Mouse (Mus musculus) erythroblast, adult 5-6 weeks (primary cell): ENCODE results near the gene Arhgap25. TPM values are rescaled to one million over a fixed set of nuclear protein-coding genes. Genes with fewer than 3 reads are reported as not detected.
A peak's percentile ranks its signal among the peaks of the same experiment; 100 is the strongest.
"Not testable (repeated sequence)": the region's sequence is repeated elsewhere in the genome, so short reads cannot be mapped to it uniquely, and the experiment has no call there.

ENCODE experiments used
- ATAC-seq: replicated peaks from 2 replicates; pipeline ENCODE4 v1.8.0; 2016; ENCODE audit warnings: moderate number of reproducible peaks, mild to moderate bottlenecking, moderate TSS enrichment, inconsistent platforms; ENCODE audit not compliant: poor library complexity, low FRiP score, severe bottlenecking
- total RNA-seq, 2 experiments: library from RNA; stranded (forward) in 1 of 2; stranded (reverse) in 1 of 2; fragments of 150-400 nt in 1 of 2; fragments of 200-764, 138-1000 nt in 1 of 2; gene quantifications; 2 replicates each; pipeline versions ENCODE4 v1.2.3 to v1.2.4; 2015 to 2017; ENCODE audit warnings: low replicate concordance in 2 of 2

Gene Arhgap25
- total RNA-seq, 2 experiments from 2014 or later = 9.2 to 19.2 TPM

DNA sequence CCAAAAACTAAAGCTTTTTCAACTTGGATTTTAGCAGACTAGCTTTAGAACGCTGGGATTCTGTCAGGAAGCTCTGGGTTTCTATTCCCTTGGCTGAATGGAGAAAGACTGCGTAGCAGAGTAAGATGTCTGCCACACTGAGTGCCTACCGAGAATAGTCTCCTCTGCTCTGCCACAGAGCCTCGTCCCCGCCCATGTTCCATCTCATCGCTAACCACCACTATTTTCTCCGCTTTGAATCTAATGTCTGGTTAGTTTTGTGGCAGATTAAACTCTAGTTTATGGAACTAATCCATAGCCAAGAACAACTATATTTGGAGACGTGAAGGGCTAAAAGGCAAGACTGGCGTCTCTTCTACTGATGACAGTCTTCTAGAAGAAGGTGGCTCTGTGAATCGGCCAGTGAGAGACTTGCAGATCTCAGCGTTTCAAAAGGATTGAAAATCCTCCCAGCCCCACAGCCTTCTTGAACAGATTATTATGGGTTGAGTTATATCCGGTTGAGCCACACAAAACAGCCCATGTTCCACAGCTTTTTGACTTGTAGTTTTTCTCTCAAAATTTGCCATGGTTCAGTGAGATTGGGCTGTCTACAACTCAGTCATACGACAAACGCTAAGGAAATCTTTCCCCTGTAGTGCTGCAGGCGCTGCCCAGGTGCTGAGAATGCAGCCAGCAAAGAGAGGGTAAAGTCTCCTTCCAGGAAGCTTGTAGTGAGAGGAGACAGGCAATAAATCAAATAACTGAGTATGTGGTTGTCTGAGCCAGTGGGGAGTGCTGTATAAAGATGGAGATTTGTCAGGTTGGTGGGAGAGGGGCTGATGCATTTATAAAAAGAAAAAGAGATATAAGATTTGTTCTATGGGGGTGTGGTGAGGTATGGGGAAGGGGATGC, 5.6 kb upstream of the Arhgap25 start:
- no peak for ATAC-seq

DNA sequence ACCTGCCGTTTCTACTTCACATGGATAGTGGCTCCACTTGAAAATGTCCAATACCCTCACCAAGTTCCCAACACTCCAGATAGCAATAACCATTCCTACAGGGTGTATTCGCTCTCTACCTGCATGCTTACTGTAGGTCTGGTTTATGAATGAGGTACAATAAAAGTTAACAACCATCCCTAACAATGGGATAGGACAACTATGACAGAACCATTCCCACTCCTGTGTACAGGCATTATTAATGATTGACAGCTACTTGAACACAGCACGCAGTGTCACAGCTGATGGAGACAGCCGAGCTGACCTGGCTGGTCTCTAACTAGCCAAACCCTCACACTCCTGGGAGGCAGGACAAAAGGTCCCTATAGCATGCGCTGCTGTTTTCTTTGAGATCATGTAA, 4.6 kb upstream of the Arhgap25 start:
- no peak for ATAC-seq

- no peak for ATAC-seq
Observed at GRCm38 (mm10) chr6:87536270-87536669, 3.2 kb upstream of the Arhgap25 start.

GRCm38 (mm10) chr6:87535651-87536050, 2.6 kb upstream of the Arhgap25 start:
- no peak for ATAC-seq

- no peak for ATAC-seq
Observed at GRCm38 (mm10) chr6:87534855-87535575, 2.0 kb upstream of the Arhgap25 start.

DNA sequence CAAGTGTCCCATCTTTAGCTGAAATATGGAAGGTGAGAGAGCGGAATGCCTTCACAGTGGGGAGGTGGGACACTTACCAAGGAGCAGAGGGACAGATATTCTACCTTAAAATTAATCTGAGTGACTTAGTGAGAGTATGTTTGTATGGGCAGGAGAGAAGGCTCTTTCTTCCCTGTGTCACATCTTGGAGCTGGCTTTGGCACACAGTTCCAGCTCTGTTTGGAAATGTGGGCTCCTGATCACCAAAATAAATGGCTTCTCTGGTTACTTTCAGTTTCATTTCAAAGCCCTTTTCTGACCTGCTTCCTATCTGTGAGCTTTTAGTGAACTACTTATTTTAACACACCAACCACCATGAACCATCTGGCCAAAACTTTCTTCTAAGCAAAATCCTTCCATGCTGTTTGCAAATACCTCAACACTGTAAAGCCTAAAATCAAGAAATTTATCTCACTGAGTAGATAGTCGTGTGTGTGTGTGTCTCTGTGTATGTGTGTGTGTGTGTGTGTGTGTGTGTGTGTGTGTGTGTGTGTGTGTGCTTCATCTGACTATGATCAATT, 1.5 kb downstream of the Arhgap25 start:
- ATAC-seq = no peak

GRCm38 (mm10) chr6:87530386-87530785, 2.7 kb downstream of the Arhgap25 start:
- no peak for ATAC-seq

GRCm38 (mm10) chr6:87527846-87528557, 5.1 kb downstream of the Arhgap25 start:
- peak; percentile 46 for ATAC-seq

GRCm38 (mm10) chr6:87527366-87527765, 5.7 kb downstream of the Arhgap25 start:
- ATAC-seq = peak; percentile 11; the same call in 1 of the 2 replicates

DNA sequence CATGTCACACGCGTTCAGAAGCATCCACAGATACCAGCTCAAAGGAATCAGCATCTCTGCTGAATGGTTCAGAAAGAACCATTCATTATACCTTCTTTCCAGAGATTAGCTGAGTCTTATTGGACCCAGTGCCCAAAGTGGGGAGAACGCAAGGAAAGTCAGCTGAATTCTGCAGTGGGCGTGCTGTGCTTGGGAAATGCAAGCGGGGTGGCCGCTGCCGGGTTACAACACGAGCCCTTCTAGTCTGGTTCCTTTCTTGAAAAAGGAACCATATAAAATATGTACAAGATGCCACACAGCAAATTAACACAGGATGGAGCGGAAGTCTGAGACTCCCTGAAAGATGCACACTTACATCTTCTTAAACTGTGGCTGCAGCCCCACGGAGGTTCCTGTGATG, 7.9 kb downstream of the Arhgap25 start:
- no peak for ATAC-seq

- peak; percentile 57 for ATAC-seq
Observed at GRCm38 (mm10) chr6:87524281-87524680, 8.8 kb downstream of the Arhgap25 start.

DNA sequence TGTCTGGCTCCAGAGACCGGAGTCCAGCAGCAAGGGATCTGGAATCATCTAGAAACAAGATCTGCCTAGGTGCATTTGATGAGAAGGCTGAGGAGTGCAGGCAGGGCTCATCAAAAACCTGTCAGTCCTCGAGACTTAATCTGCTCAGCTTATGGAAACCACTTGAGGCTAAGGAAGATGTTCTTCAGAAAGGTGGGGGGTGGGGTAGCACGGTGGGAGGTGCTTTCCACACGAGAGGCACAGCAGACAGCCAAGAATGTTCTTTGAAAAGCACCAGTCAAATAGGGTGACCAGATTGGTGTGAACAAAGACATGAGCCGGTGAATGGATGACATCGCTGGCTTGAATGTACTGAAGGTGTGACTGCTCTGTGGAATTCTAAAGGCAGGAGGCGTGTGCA, 9.3 kb downstream of the Arhgap25 start:
- ATAC-seq = no peak

GRCm38 (mm10) chr6:87523085-87523484, 10.0 kb downstream of the Arhgap25 start:
- no peak for ATAC-seq

DNA sequence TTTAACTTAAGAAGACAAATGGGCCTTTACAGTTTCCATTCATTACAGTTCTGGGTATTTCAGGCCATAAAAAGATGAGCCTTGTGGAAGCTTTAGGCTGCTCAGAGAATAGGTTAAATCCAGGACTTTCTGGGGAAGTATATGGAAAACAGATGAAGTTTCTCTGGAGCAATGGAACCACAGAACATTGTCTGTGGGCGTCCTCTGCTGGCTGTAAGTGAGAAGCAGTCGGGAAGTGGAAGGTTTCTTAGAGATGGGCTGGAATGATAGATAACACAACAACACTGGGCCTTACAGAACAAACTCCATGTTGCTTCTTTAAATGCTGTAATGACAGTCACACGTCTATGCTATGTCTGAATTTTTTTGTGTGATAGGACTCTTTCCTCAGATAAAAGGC, 10.8 kb downstream of the Arhgap25 start:
- no peak for ATAC-seq

- not testable (repeated sequence) for ATAC-seq
Observed at GRCm38 (mm10) chr6:87521705-87522104, 11.4 kb downstream of the Arhgap25 start.

DNA sequence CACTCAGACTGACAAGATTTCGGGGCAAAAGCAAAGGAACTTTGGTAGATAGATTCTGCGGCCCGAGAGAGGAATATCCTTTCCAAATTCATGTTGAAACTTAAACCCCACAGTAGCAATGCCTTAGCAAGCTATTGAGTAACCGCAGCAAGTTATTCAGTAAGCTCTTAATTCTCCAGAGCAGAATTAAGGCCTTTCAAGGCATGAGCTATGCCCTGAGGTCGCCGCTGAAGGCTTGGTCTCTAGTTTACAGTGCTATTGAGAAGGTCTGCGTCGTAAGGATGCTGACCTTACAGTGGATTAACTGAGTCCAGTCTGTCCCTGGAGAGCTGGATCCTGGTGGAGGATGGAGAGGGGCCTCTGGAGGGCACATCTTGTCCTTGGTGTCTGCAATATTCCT, 12.5 kb downstream of the Arhgap25 start:
- no peak for ATAC-seq

- ATAC-seq = no peak
Observed at GRCm38 (mm10) chr6:87519809-87520208, 13.2 kb downstream of the Arhgap25 start.

- ATAC-seq = no peak
Observed at GRCm38 (mm10) chr6:87518622-87519021, 14.4 kb downstream of the Arhgap25 start.

DNA sequence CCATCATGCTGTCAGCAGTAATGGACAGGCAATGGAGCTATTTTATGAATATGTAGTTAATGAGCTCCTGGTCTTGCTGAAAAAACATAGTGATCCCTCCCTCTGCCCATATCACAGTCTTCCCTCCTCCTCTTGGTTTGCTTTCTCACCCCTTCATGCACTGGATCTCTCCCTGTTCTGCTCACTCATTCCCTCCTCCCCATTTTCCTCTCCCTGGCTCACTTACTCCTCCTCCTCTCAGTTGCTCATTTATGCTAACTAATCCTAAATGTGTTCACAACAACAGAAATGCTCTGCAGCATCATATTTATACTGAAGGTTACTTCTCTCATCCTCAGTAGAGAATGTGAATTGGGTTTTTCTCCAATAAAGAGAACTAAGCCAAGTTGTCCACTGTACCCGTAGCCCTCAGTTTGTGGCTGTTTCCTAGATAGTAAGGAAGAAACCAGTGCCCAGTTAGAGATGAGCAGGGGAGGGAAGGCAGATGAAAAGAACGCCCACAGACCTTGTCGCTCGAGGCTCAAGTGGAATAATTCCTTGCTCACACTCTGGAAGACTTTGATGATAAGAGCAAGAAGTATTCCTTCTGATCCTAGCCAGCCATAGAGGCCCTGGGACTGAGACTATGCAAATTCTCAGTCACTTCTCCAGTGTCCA, 15.2 kb downstream of the Arhgap25 start:
- ATAC-seq = no peak

GRCm38 (mm10) chr6:87514321-87514720, 18.7 kb downstream of the Arhgap25 start:
- ATAC-seq = no peak
